Mouse (Mus musculus): Measurements from ENCODE around the gene Rnase12. TPM values are rescaled to one million over a fixed set of nuclear protein-coding genes. Genes with fewer than 3 reads are reported as not detected.

Gene Rnase12
- polyA plus RNA-seq, 1 experiment from 2014 or later = not detected

GRCm38 (mm10) chr14:51088166-51088969, 30.9 kb upstream of the Rnase12 start:
- no peaks in the 10 kb centered on the region for H3K36me3 ChIP-seq (ENCODE audit: control insufficient read depth, insufficient read depth, low read length)
- peak overlapping the region; percentile 83 for H3K4me3 ChIP-seq (ENCODE audit: low read length)
- peak; percentile 21 for ATAC-seq (ENCODE audit: low read depth)
- H3K9ac ChIP-seq (ENCODE audit: low read length) = peak overlapping the region; percentile 76
- WGBS = under 1% methylated on average over 23 of the region's 23 CpGs
- H3K27me3 ChIP-seq (ENCODE audit: control insufficient read depth, insufficient read depth, low read depth, low read length) = no peaks in the 10 kb centered on the region
- H3K4me1 ChIP-seq (replicated peaks; ENCODE audit: control insufficient read depth, insufficient read depth, low read length) = peaks cover 18% of the 10 kb centered on the region
- H3K27ac ChIP-seq (ENCODE audit: low read length) = peak overlapping the region; percentile 90
- H3K4me2 ChIP-seq (ENCODE audit: low read depth, low read length) = peak overlapping the region; percentile 84
- H3K9me3 ChIP-seq (ENCODE audit: control insufficient read depth, low read length) = no peaks in the 10 kb centered on the region

DNA sequence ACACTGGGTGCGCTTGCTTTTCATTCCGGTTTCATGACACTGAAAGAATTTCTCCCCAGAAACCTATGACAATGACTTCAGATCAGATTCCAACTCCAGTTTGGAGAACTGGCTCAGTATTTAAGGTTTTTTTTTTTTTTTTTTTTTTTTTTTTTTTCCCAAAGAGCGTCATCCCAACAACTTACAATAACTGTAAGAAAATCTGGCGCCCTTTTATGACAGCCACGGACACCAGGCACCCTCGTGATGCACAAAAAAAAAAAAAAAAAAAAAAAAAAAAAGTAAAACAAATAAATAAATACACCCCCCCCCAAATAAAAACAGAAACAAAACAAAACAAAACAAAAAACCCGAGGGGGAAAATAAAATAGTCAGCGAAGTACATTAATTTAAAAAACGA, 30.3 kb upstream of the Rnase12 start:
- no peaks in the 10 kb centered on the region for H3K27me3 ChIP-seq (ENCODE audit: control insufficient read depth, insufficient read depth, low read depth, low read length)
- no peaks in the 10 kb centered on the region for H3K36me3 ChIP-seq (ENCODE audit: control insufficient read depth, insufficient read depth, low read length)
- peak overlapping the region; percentile 83 for H3K4me3 ChIP-seq (ENCODE audit: low read length)
- no peak for ATAC-seq (ENCODE audit: low read depth)
- 8% methylated on average over 9 of the region's 9 CpGs for WGBS
- peaks cover 18% of the 10 kb centered on the region for H3K4me1 ChIP-seq (replicated peaks; ENCODE audit: control insufficient read depth, insufficient read depth, low read length)
- peak overlapping the region; percentile 84 for H3K4me2 ChIP-seq (ENCODE audit: low read depth, low read length)
- no peaks in the 10 kb centered on the region for H3K9me3 ChIP-seq (ENCODE audit: control insufficient read depth, low read length)
- H3K9ac ChIP-seq (ENCODE audit: low read length) = peak overlapping the region; percentile 59; the same call in 1 of the 2 replicates
- no peak overlapping the region for H3K27ac ChIP-seq (ENCODE audit: low read length)

- H3K27me3 ChIP-seq (ENCODE audit: control insufficient read depth, insufficient read depth, low read depth, low read length) = no peaks in the 10 kb centered on the region
- H3K36me3 ChIP-seq (ENCODE audit: control insufficient read depth, insufficient read depth, low read length) = no peaks in the 10 kb centered on the region
- no peak overlapping the region for H3K9ac ChIP-seq (ENCODE audit: low read length)
- no peak overlapping the region for H3K4me2 ChIP-seq (ENCODE audit: low read depth, low read length)
- H3K27ac ChIP-seq (ENCODE audit: low read length) = no peak overlapping the region
- no peak for ATAC-seq (ENCODE audit: low read depth)
- peaks cover 11% of the 10 kb centered on the region; the same call in 1 of the 2 replicates for H3K4me1 ChIP-seq (replicated peaks; ENCODE audit: control insufficient read depth, insufficient read depth, low read length)
- WGBS = 75% methylated on average over 4 of the region's 4 CpGs
- no peak overlapping the region for H3K4me3 ChIP-seq (ENCODE audit: low read length)
- no peaks in the 10 kb centered on the region for H3K9me3 ChIP-seq (ENCODE audit: control insufficient read depth, low read length)
Observed at GRCm38 (mm10) chr14:51085911-51086310, 28.4 kb upstream of the Rnase12 start.

DNA sequence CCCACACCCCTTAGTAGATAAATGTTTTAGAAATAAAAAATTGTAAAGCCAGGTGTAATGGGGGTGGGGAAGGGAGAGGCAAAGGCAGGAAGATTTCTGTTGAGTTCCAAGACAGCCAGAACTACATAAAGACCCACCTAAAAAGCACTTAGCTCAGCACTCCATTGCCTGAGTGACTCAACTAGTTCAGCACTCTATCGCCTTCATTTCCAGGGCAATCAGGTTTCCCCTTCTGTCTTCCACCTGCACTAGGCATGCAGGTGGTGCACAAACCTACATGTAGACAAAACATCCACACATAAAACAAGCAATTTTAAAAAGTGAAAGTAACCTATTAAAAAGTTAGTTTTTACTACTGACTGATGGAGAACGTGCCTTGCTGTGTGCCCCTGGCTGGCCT, 27.6 kb upstream of the Rnase12 start:
- peaks cover 11% of the 10 kb centered on the region; the same call in 1 of the 2 replicates for H3K4me1 ChIP-seq (replicated peaks; ENCODE audit: control insufficient read depth, insufficient read depth, low read length)
- no peaks in the 10 kb centered on the region for H3K36me3 ChIP-seq (ENCODE audit: control insufficient read depth, insufficient read depth, low read length)
- no peaks in the 10 kb centered on the region for H3K27me3 ChIP-seq (ENCODE audit: control insufficient read depth, insufficient read depth, low read depth, low read length)
- H3K4me3 ChIP-seq (ENCODE audit: low read length) = no peak overlapping the region
- no peak for ATAC-seq (ENCODE audit: low read depth)
- no peak overlapping the region for H3K9ac ChIP-seq (ENCODE audit: low read length)
- no peaks in the 10 kb centered on the region for H3K9me3 ChIP-seq (ENCODE audit: control insufficient read depth, low read length)
- H3K4me2 ChIP-seq (ENCODE audit: low read depth, low read length) = no peak overlapping the region
- no peak overlapping the region for H3K27ac ChIP-seq (ENCODE audit: low read length)
- 77% methylated on average over 2 of the region's 2 CpGs for WGBS

- H3K36me3 ChIP-seq (ENCODE audit: control insufficient read depth, insufficient read depth, low read length) = no peaks in the 10 kb centered on the region
- H3K4me3 ChIP-seq (ENCODE audit: low read length) = peak overlapping the region; percentile 63
- H3K27me3 ChIP-seq (ENCODE audit: control insufficient read depth, insufficient read depth, low read depth, low read length) = no peaks in the 10 kb centered on the region
- H3K9me3 ChIP-seq (ENCODE audit: control insufficient read depth, low read length) = no peaks in the 10 kb centered on the region
- peak overlapping the region; percentile 71 for H3K4me2 ChIP-seq (ENCODE audit: low read depth, low read length)
- peaks cover 11% of the 10 kb centered on the region; the same call in 1 of the 2 replicates for H3K4me1 ChIP-seq (replicated peaks; ENCODE audit: control insufficient read depth, insufficient read depth, low read length)
- ATAC-seq (ENCODE audit: low read depth) = no peak
- no peak overlapping the region for H3K27ac ChIP-seq (ENCODE audit: low read length)
- 10% methylated on average over 7 of the region's 7 CpGs for WGBS
- no peak overlapping the region; the same call in 1 of the 2 replicates for H3K9ac ChIP-seq (ENCODE audit: low read length)
Observed at GRCm38 (mm10) chr14:51083805-51084204, 26.3 kb upstream of the Rnase12 start.

GRCm38 (mm10) chr14:51082599-51083581, 25.4 kb upstream of the Rnase12 start:
- Histone ChIP-seq H3K27ac (ENCODE audit: low read length) (no peak overlapping the region; the same call in 1 of the 2 replicates), H3K4me3 (ENCODE audit: low read length) (peak overlapping the region; percentile 63), H3K9me3 (ENCODE audit: control insufficient read depth, low read length) (no peaks in the 10 kb centered on the region), H3K9ac (ENCODE audit: low read length) (peak overlapping the region; percentile 63), H3K36me3 (ENCODE audit: control insufficient read depth, insufficient read depth, low read length) (no peaks in the 10 kb centered on the region), H3K4me1 (replicated peaks; ENCODE audit: control insufficient read depth, insufficient read depth, low read length) (peaks cover 7% of the 10 kb centered on the region; the same call in 1 of the 2 replicates), H3K4me2 (ENCODE audit: low read depth, low read length) (peak overlapping the region; percentile 71), H3K27me3 (ENCODE audit: control insufficient read depth, insufficient read depth, low read depth, low read length) (no peaks in the 10 kb centered on the region)
- WGBS = 1% methylated on average over 40 of the region's 40 CpGs
- ATAC-seq (ENCODE audit: low read depth) = peak; percentile 72

- Histone ChIP-seq H3K36me3 (ENCODE audit: control insufficient read depth, insufficient read depth, low read length) (no peaks in the 10 kb centered on the region), H3K27me3 (ENCODE audit: control insufficient read depth, insufficient read depth, low read depth, low read length) (no peaks in the 10 kb centered on the region), H3K27ac (ENCODE audit: low read length) (no peak overlapping the region), H3K4me3 (ENCODE audit: low read length) (no peak overlapping the region), H3K4me2 (ENCODE audit: low read depth, low read length) (no peak overlapping the region), H3K9ac (ENCODE audit: low read length) (no peak overlapping the region), H3K4me1 (replicated peaks; ENCODE audit: control insufficient read depth, insufficient read depth, low read length) (peaks cover 7% of the 10 kb centered on the region; the same call in 1 of the 2 replicates), H3K9me3 (ENCODE audit: control insufficient read depth, low read length) (no peaks in the 10 kb centered on the region)
- 69% methylated on average over 2 of the region's 2 CpGs for WGBS
- ATAC-seq (ENCODE audit: low read depth) = no peak
Observed at GRCm38 (mm10) chr14:51081035-51081434, 23.6 kb upstream of the Rnase12 start.

DNA sequence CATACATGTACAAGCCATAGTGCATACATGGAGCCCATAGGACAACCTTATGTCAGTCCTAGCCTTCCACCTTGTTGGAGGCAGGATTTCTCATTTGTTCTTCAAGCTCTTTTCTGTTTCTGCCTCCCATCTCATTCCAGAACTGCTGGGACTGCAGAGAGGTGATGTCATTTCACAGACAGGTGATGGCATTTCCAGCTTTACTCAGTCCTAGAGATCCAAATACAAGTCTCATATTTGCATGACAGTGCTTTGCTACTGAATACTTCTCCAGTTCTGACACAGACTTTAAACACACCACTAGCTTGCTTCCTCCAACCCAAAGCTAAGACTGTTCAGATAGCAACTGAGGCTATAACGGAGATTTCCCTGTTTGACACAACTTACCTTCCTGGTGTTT, 21.7 kb upstream of the Rnase12 start:
- Histone ChIP-seq H3K9ac (ENCODE audit: low read length) (no peak overlapping the region), H3K27me3 (ENCODE audit: control insufficient read depth, insufficient read depth, low read depth, low read length) (no peaks in the 10 kb centered on the region), H3K27ac (ENCODE audit: low read length) (no peak overlapping the region), H3K4me2 (ENCODE audit: low read depth, low read length) (no peak overlapping the region), H3K9me3 (ENCODE audit: control insufficient read depth, low read length) (no peaks in the 10 kb centered on the region), H3K4me1 (replicated peaks; ENCODE audit: control insufficient read depth, insufficient read depth, low read length) (peaks cover 7% of the 10 kb centered on the region; the same call in 1 of the 2 replicates), H3K36me3 (ENCODE audit: control insufficient read depth, insufficient read depth, low read length) (no peaks in the 10 kb centered on the region), H3K4me3 (ENCODE audit: low read length) (no peak overlapping the region)
- 85% methylated on average over 1 of the region's 1 CpGs for WGBS
- ATAC-seq (ENCODE audit: low read depth) = no peak

DNA sequence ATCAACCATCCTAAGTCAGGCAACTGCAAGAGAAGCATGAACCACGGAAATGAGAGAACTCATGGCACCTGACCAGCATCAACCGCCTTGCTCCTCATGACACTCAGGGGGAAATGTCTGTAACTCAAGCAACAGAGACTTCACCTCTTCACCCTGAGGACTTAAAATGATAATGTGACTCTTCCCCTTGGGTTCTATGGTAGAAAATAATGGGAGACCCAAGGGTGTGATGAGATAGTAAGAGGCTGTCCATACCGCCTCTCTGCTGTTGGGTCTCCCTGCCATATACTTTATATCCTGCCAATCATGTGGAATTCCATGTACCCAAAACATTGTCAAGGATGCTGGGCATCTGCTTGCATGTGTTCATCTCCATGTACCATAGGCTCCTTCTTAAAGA, 16.9 kb upstream of the Rnase12 start, which contains the start of gene Olfr750:
Olfr750 (minus strand) TSS at position 101 of the 400 bp plus-strand sequence.
- Histone ChIP-seq H3K4me2 (ENCODE audit: low read depth, low read length) (no peak within 1 kb of the TSS), H3K27me3 (ENCODE audit: control insufficient read depth, insufficient read depth, low read depth, low read length) (no peaks in the 10 kb centered on the region)

More for the DNA sequence above, 16.9 kb upstream of the Rnase12 start, which contains the start of gene Olfr750:
- no peak within 1 kb of the TSS for H3K4me3 ChIP-seq (ENCODE audit: low read length)
- no peaks in the 10 kb centered on the region for H3K9me3 ChIP-seq (ENCODE audit: control insufficient read depth, low read length)
- no peaks in the 10 kb centered on the region for H3K36me3 ChIP-seq (ENCODE audit: control insufficient read depth, insufficient read depth, low read length)
- 88% methylated on average over 3 of the region's 3 CpGs for WGBS
- no peak for ATAC-seq (ENCODE audit: low read depth)
- H3K9ac ChIP-seq (ENCODE audit: low read length) = no peak within 1 kb of the TSS
- no peak within 1 kb of the TSS for H3K27ac ChIP-seq (ENCODE audit: low read length)
- no peaks in the 10 kb centered on the region for H3K4me1 ChIP-seq (replicated peaks; ENCODE audit: control insufficient read depth, insufficient read depth, low read length)
